Mouse (Mus musculus): ENCODE results near the gene Mcub.

Mcub gene

GRCm38 (mm10) chr3:129896591-129896990, 73.4 kb downstream of the Mcub start:
- no peak for DNase-seq (ENCODE audit: low read depth, low spot score)

GRCm38 (mm10) chr3:129893143-129893542, 76.9 kb downstream of the Mcub start:
- DNase-seq (ENCODE audit: low read depth, low spot score), result no peak

- no peak for DNase-seq (ENCODE audit: low read depth, low spot score)
Measured at GRCm38 (mm10) chr3:129892003-129892402, 78.0 kb downstream of the Mcub start.

GRCm38 (mm10) chr3:129887779-129888517, 82.1 kb downstream of the Mcub start:
- DNase-seq (ENCODE audit: low read depth, low spot score), result no peak

GRCm38 (mm10) chr3:129886430-129886829, 83.6 kb downstream of the Mcub start:
- DNase-seq (ENCODE audit: low read depth, low spot score), result no peak

- no peak for DNase-seq (ENCODE audit: low read depth, low spot score)
Measured at GRCm38 (mm10) chr3:129885577-129885976, 84.4 kb downstream of the Mcub start.

GRCm38 (mm10) chr3:129880925-129881593, 88.9 kb downstream of the Mcub start:
- no peak for DNase-seq (ENCODE audit: low read depth, low spot score)

- no peak for DNase-seq (ENCODE audit: low read depth, low spot score)
Measured at GRCm38 (mm10) chr3:129879913-129880312, 90.1 kb downstream of the Mcub start.

GRCm38 (mm10) chr3:129879131-129879757, 90.8 kb downstream of the Mcub start:
- no peak for DNase-seq (ENCODE audit: low read depth, low spot score)

GRCm38 (mm10) chr3:129878405-129879021, 91.5 kb downstream of the Mcub start, which contains the start of gene Pla2g12a:
Pla2g12a (plus strand) TSS chr3:129878606.
- peak; percentile 78 for DNase-seq (ENCODE audit: low read depth, low spot score)

GRCm38 (mm10) chr3:129877327-129877726, 92.7 kb downstream of the Mcub start:
- DNase-seq (ENCODE audit: low read depth, low spot score), result no peak
